Mouse (Mus musculus) thymus, adult 2 months (tissue): ENCODE results near the gene Eps8.

Experiments used
- CTCF ChIP-seq: fragments of 200-500 bp; IDR thresholded peaks from 2 replicates; pipeline ENCODE4 v1.5.1; 2012; ENCODE audit warnings: mild to moderate bottlenecking, control low read depth, low read length, moderate library complexity, borderline replicate concordance; ENCODE audit not compliant: control insufficient read depth, poor library complexity, insufficient read depth; ENCODE audit errors: extremely low read depth
- POLR2A ChIP-seq: fragments of 200-500 bp; IDR thresholded peaks from 2 replicates; pipeline ENCODE4 v1.6.1; 2012; ENCODE audit warnings: mild to moderate bottlenecking, low read length, control low read depth, moderate library complexity; ENCODE audit not compliant: control insufficient read depth, poor library complexity, insufficient read depth; ENCODE audit errors: extremely low read depth

GRCm38 (mm10) chr6:137433521-137434137 is 221.0 kb downstream of the Eps8 start:
- no peak for TF ChIP-seq CTCF
- no peak for TF ChIP-seq POLR2A
